Mouse (Mus musculus) MEL (cell line): ENCODE measurements around the gene Fndc3a. TPM values are rescaled to one million over a fixed set of nuclear protein-coding genes. Genes with fewer than 3 reads are reported as not detected.

Source experiments
- DNase-seq: peaks from one replicate; pipeline ENCODE4 v3.0.0; 2011; ENCODE audit warnings: low read depth, low spot score
- H3K27ac ChIP-seq: 2 replicates; pipeline ENCODE4 v1.5.1; 2012; ENCODE audit warnings: low read depth, mild to moderate bottlenecking, control low read depth, low read length, moderate library complexity; ENCODE audit not compliant: control insufficient read depth
- H3K27me3 ChIP-seq, 2 experiments: fragments of 150-350 bp in 1 of 2; sonication (generic) in 1 of 2; 2 replicates each; pipeline ENCODE4 v1.6.1; 2012; ENCODE audit warnings: low read length in 2 of 2, mild to moderate bottlenecking in 2 of 2, improper control_type of control experiment in 1 of 2, moderate library complexity in 1 of 2; ENCODE audit not compliant: insufficient read depth in 2 of 2, control insufficient read depth in 1 of 2
- H3K36me3 ChIP-seq, 2 experiments: 2 replicates each; pipeline ENCODE4 v1.6.1; 2012 to 2014; ENCODE audit warnings: low read length in 2 of 2, improper control_type of control experiment in 1 of 2, inconsistent platforms in 1 of 2, mild to moderate bottlenecking in 1 of 2; ENCODE audit not compliant: insufficient read depth in 2 of 2, control insufficient read depth in 1 of 2
- H3K4me1 ChIP-seq, 2 experiments: fragments of 150-350 bp in 1 of 2; sonication (generic) in 1 of 2; 2 replicates each; pipeline ENCODE4 v1.6.1; 2012; ENCODE audit warnings: low read length in 2 of 2, improper control_type of control experiment in 1 of 2, mild to moderate bottlenecking in 1 of 2; ENCODE audit not compliant: insufficient read depth in 2 of 2, control insufficient read depth in 1 of 2
- H3K4me3 ChIP-seq, 2 experiments: fragments of 150-350 bp in 1 of 2; sonication (generic) in 1 of 2; 2 replicates each; pipeline ENCODE4 v1.5.1; 2012; ENCODE audit warnings: low read depth in 2 of 2, low read length in 2 of 2, mild to moderate bottlenecking in 2 of 2, moderate library complexity in 2 of 2, control low read depth in 1 of 2, improper control_type of control experiment in 1 of 2; ENCODE audit not compliant: control insufficient read depth in 1 of 2, insufficient read depth in 1 of 2
- H3K79me2 ChIP-seq: 2 replicates; pipeline ENCODE4 v1.6.1; 2012; ENCODE audit warnings: mild to moderate bottlenecking, low read length, moderate library complexity; ENCODE audit not compliant: control insufficient read depth, poor library complexity, insufficient read depth
- H3K9ac ChIP-seq: 2 replicates; pipeline ENCODE4 v1.6.1; 2012; ENCODE audit warnings: low read depth, mild to moderate bottlenecking, control low read depth, low read length, moderate library complexity; ENCODE audit not compliant: control insufficient read depth, poor library complexity, severe bottlenecking
- H3K9me3 ChIP-seq: fragments of 150-350 bp; sonication (generic); replicated peaks from 2 replicates; pipeline ENCODE4 v1.6.1; 2012; ENCODE audit warnings: mild to moderate bottlenecking, low read length, improper control_type of control experiment, moderate library complexity; ENCODE audit not compliant: insufficient read depth
- BHLHE40 ChIP-seq: IDR thresholded peaks from 2 replicates; pipeline ENCODE4 v1.6.1; 2012; ENCODE audit warnings: low read depth, mild to moderate bottlenecking, inconsistent platforms, low read length, improper control_type of control experiment, borderline replicate concordance
- CHD2 ChIP-seq: IDR thresholded peaks from 2 replicates; pipeline ENCODE4 v1.6.1; 2011; ENCODE audit warnings: low read length, improper control_type of control experiment
- ELF1 ChIP-seq: IDR thresholded peaks from 2 replicates; pipeline ENCODE4 v1.6.1; 2014; ENCODE audit warnings: low read depth, mild to moderate bottlenecking, inconsistent platforms, low read length, improper control_type of control experiment, moderate library complexity
- ETS1 ChIP-seq: IDR thresholded peaks from 2 replicates; pipeline ENCODE4 v1.6.1; 2012; ENCODE audit warnings: low read depth, mild to moderate bottlenecking, inconsistent platforms, low read length, improper control_type of control experiment, moderate library complexity
- HCFC1 ChIP-seq: IDR thresholded peaks from 2 replicates; pipeline ENCODE4 v1.6.1; 2012; ENCODE audit warnings: low read depth, mild to moderate bottlenecking, inconsistent platforms, low read length, improper control_type of control experiment, moderate library complexity
- JUND ChIP-seq: IDR thresholded peaks from 2 replicates; pipeline ENCODE4 v1.6.1; 2011; ENCODE audit warnings: low read depth, mild to moderate bottlenecking, improper control_type of control experiment, low read length
- KAT2A ChIP-seq: conservative IDR thresholded peaks from 2 replicates; pipeline ENCODE4 v1.6.1; 2012; ENCODE audit warnings: low read depth, low read length, improper control_type of control experiment, inconsistent platforms
- MAFK ChIP-seq: IDR thresholded peaks from 2 replicates; pipeline ENCODE4 v1.6.1; 2011; ENCODE audit warnings: low read depth, mild to moderate bottlenecking, low read length, improper control_type of control experiment, borderline replicate concordance
- MEF2A ChIP-seq: IDR thresholded peaks from 2 replicates; pipeline ENCODE4 v1.6.1; 2014; ENCODE audit warnings: low read depth, mild to moderate bottlenecking, inconsistent platforms, low read length, improper control_type of control experiment; ENCODE audit not compliant: poor library complexity, insufficient replicate concordance, severe bottlenecking; ENCODE audit errors: extremely low read depth
- NELFE ChIP-seq: IDR thresholded peaks from 2 replicates; pipeline ENCODE4 v1.6.1; 2011; ENCODE audit warnings: low read depth, low read length, improper control_type of control experiment
- POLR2AphosphoS5 ChIP-seq: IDR thresholded peaks from 2 replicates; pipeline ENCODE4 v1.6.1; 2012; ENCODE audit warnings: low read depth, borderline replicate concordance, mild to moderate bottlenecking, inconsistent platforms, low read length, moderate library complexity, mixed read lengths
- RCOR1 ChIP-seq: IDR thresholded peaks from 2 replicates; pipeline ENCODE4 v1.6.1; 2012; ENCODE audit warnings: low read depth, mild to moderate bottlenecking, inconsistent platforms, low read length, improper control_type of control experiment
- SIN3A ChIP-seq: IDR thresholded peaks from 2 replicates; pipeline ENCODE4 v1.6.1; 2012; ENCODE audit warnings: low read length, improper control_type of control experiment, inconsistent platforms
- SMC3 ChIP-seq: IDR thresholded peaks from 2 replicates; pipeline ENCODE4 v1.6.1; 2011; ENCODE audit warnings: low read depth, low read length, improper control_type of control experiment
- TAL1 ChIP-seq: IDR thresholded peaks from 2 replicates; pipeline ENCODE4 v1.6.1; 2012; ENCODE audit warnings: mild to moderate bottlenecking, inconsistent platforms, low read length, moderate library complexity, mixed read lengths
- TBP ChIP-seq: IDR thresholded peaks from 2 replicates; pipeline ENCODE4 v1.8.0; 2011; ENCODE audit warnings: low read depth, low read length, improper control_type of control experiment
- TCF12 ChIP-seq: IDR thresholded peaks from 2 replicates; pipeline ENCODE4 v1.6.1; 2014; ENCODE audit warnings: low read depth, mild to moderate bottlenecking, inconsistent platforms, low read length, improper control_type of control experiment, moderate library complexity
- UBTF ChIP-seq: IDR thresholded peaks from 2 replicates; pipeline ENCODE4 v1.6.1; 2012; ENCODE audit warnings: low read depth, mild to moderate bottlenecking, inconsistent platforms, low read length, improper control_type of control experiment, moderate library complexity, borderline replicate concordance; ENCODE audit not compliant: insufficient read depth
- ZC3H11A ChIP-seq: IDR thresholded peaks from 2 replicates; pipeline ENCODE4 v1.6.1; 2012; ENCODE audit warnings: low read depth, mild to moderate bottlenecking, inconsistent platforms, low read length, improper control_type of control experiment
- ZKSCAN1 ChIP-seq: IDR thresholded peaks from 2 replicates; pipeline ENCODE4 v1.6.1; 2012; ENCODE audit warnings: low read depth, mild to moderate bottlenecking, inconsistent platforms, low read length, improper control_type of control experiment, moderate library complexity
- ZNF384 ChIP-seq: IDR thresholded peaks from 2 replicates; pipeline ENCODE4 v1.6.1; 2012; ENCODE audit warnings: low read depth, mild to moderate bottlenecking, inconsistent platforms, low read length, improper control_type of control experiment
- polyA plus RNA-seq, 2 experiments: library from polyadenylated mRNA; stranded (reverse) in 1 of 2; unstranded in 1 of 2; fragments of >175 nt in 1 of 2; fragments of >200 nt in 1 of 2; gene quantifications; 2 replicates each; pipeline versions ENCODE4 v1.2.1 to v1.2.4; 2012; ENCODE audit warnings: low replicate concordance in 2 of 2, low read depth in 1 of 2; ENCODE audit not compliant: insufficient read length in 2 of 2, insufficient read depth in 1 of 2, missing spikeins in 1 of 2
- total RNA-seq: library from RNA; depleted of rRNA; stranded (reverse); fragments of 300-350 nt; gene quantifications from 2 replicates; pipeline ENCODE4 v1.2.3, GENCODE M21; 2012

The Fndc3a gene
- total and polyA plus RNA-seq, 3 experiments, result 4.2 to 9.0 TPM; not detected in 1

GRCm38 (mm10) chr14:72594191-72594590 lies 115.6 kb downstream of the Fndc3a start:
- H3K36me3 ChIP-seq, result peaks cover 0 to 8% of the 10 kb centered on the region in 2 experiments; a peak in 2 of 4 replicates
- TF ChIP-seq BHLHE40 (no peak), TCF12 (no peak), SIN3A (no peak), ELF1 (no peak), KAT2A (no peak), ETS1 (no peak), ZC3H11A (no peak), UBTF (no peak), CHD2 (no peak), HCFC1 (no peak), MEF2A (no peak), POLR2AphosphoS5 (no peak), ZKSCAN1 (no peak), MAFK (no peak), TAL1 (no peak), NELFE (no peak), ZNF384 (no peak)

GRCm38 (mm10) chr14:72589415-72589814 lies 120.4 kb downstream of the Fndc3a start:
- Histone ChIP-seq H3K36me3 (no peaks in the 10 kb centered on the region; a peak in 2 of 4 replicates), H3K79me2 (no peaks in the 10 kb centered on the region; the same call in 1 of the 2 replicates), H3K27me3 (no peaks in the 10 kb centered on the region), H3K9me3 (no peaks in the 10 kb centered on the region), H3K4me3 (no peak overlapping the region)
- no peak for TF ChIP-seq SMC3
- no peak for TF ChIP-seq TBP
- no peak for TF ChIP-seq MAFK
- no peak for TF ChIP-seq JUND
- TF ChIP-seq RCOR1, result no peak
- TF ChIP-seq, all 39 proteins: peak for 0
- no peaks in the 10 kb centered on the region for H3K4me1 ChIP-seq
- no peak overlapping the region for H3K27ac ChIP-seq
- DNase-seq, result no peak
- no peak overlapping the region for H3K9ac ChIP-seq

More at GRCm38 (mm10) chr14:72594191-72594590, 115.6 kb downstream of the Fndc3a start:
- Histone ChIP-seq H3K27ac (no peak overlapping the region), H3K27me3 (no peaks in the 10 kb centered on the region), H3K4me3 (no peak overlapping the region), H3K9me3 (no peaks in the 10 kb centered on the region), H3K9ac (no peak overlapping the region), H3K4me1 (no peaks in the 10 kb centered on the region; a peak in 1 of 4 replicates), H3K79me2 (no peaks in the 10 kb centered on the region; the same call in 1 of the 2 replicates)
- DNase-seq, result no peak
